Mouse (Mus musculus) adrenal gland, postnatal 10 days (tissue): ENCODE data around the gene Ncoa1. TPM values are rescaled to one million over a fixed set of nuclear protein-coding genes. Genes with fewer than 3 reads are reported as not detected.
A peak's percentile ranks its signal among the peaks of the same experiment; 100 is the strongest.

ENCODE experiments used
- DNase-seq: peaks from one replicate; pipeline ENCODE4 v3.0.0; 2021; ENCODE audit warnings: mixed read lengths
- long read RNA-seq, 2 experiments: library from polyadenylated mRNA; stranded (forward); transcript quantifications; one replicate each; pipeline ENCODE4 v2.0.0; 2021
- total RNA-seq, 2 experiments: library from RNA; stranded (reverse); gene quantifications; 2 replicates each; pipeline ENCODE4 v1.2.3; 2021

Gene Ncoa1
- total RNA-seq: 10 to 100 TPM; 30.2 to 36.4 TPM
- long read RNA-seq, experiment 1, full-length matches to known transcripts: 2 of 13 reads
- long read RNA-seq, experiment 1, partial matches to known transcripts: 6 of 13 reads
- long read RNA-seq, experiment 1, other reads (novel, unspliced or antisense): 5 of 13 reads
- long read RNA-seq, experiment 2, full-length matches to known transcripts: 15 of 31 reads
- long read RNA-seq, experiment 2, partial matches to known transcripts: 5 of 31 reads
- long read RNA-seq, experiment 2, other reads (novel, unspliced or antisense): 11 of 31 reads

GRCm38 (mm10) chr12:4476832-4477671 lies at the start of gene Ncoa1:
Gene Ncoa1, minus strand, starts transcription at chr12:4477182.
- peak; percentile 89 for DNase-seq

GRCm38 (mm10) chr12:4524546-4524945 lies 47.6 kb upstream of the Ncoa1 start:
- no peak for DNase-seq

GRCm38 (mm10) chr12:4523688-4524298 lies 46.8 kb upstream of the Ncoa1 start:
- DNase-seq: no peak

GRCm38 (mm10) chr12:4523208-4523607 lies 46.2 kb upstream of the Ncoa1 start:
- DNase-seq: peak; percentile 49

GRCm38 (mm10) chr12:4518957-4519356 lies 42.0 kb upstream of the Ncoa1 start:
- no peak for DNase-seq

- peak; percentile 9 for DNase-seq
These were observed 32.6 kb upstream of the Ncoa1 start for GRCm38 (mm10) chr12:4509591-4510061.

- no peak for DNase-seq
These were observed 31.2 kb upstream of the Ncoa1 start for GRCm38 (mm10) chr12:4508182-4508581.

- no peak for DNase-seq
These were observed 30.5 kb upstream of the Ncoa1 start for GRCm38 (mm10) chr12:4507461-4507860.

GRCm38 (mm10) chr12:4506810-4507430 lies 29.9 kb upstream of the Ncoa1 start:
- no peak for DNase-seq

- DNase-seq: no peak
These were observed 28.3 kb upstream of the Ncoa1 start for GRCm38 (mm10) chr12:4505298-4505697.

- no peak for DNase-seq
These were observed 26.8 kb upstream of the Ncoa1 start for GRCm38 (mm10) chr12:4503673-4504326.

GRCm38 (mm10) chr12:4501916-4502315 lies 24.9 kb upstream of the Ncoa1 start:
- no peak for DNase-seq

- no peak for DNase-seq
These were observed 23.5 kb upstream of the Ncoa1 start for GRCm38 (mm10) chr12:4500516-4500915.

- no peak for DNase-seq
These were observed 22.7 kb upstream of the Ncoa1 start for GRCm38 (mm10) chr12:4499651-4500175.

- DNase-seq: peak; percentile 89
These were observed 11.4 kb upstream of the Ncoa1 start for GRCm38 (mm10) chr12:4488411-4488810.

GRCm38 (mm10) chr12:4483386-4483785 lies 6.4 kb upstream of the Ncoa1 start:
- no peak for DNase-seq

GRCm38 (mm10) chr12:4481687-4482086 lies 4.7 kb upstream of the Ncoa1 start:
- no peak for DNase-seq

GRCm38 (mm10) chr12:4480250-4480649 lies 3.3 kb upstream of the Ncoa1 start:
- no peak for DNase-seq

- DNase-seq: no peak
These were observed 2.3 kb upstream of the Ncoa1 start for GRCm38 (mm10) chr12:4479171-4479881.

- DNase-seq: no peak
These were observed 1.2 kb upstream of the Ncoa1 start for GRCm38 (mm10) chr12:4477941-4478795.
